Mouse (Mus musculus) CH12.LX (cell line): ENCODE results near the gene Plbd2. TPM values are rescaled to one million over a fixed set of nuclear protein-coding genes. Genes with fewer than 3 reads are reported as not detected.

Experiments
- DNase-seq: peaks from one replicate; pipeline ENCODE4 v3.0.0-alpha.2; 2013; ENCODE audit errors: extremely low read depth
- H3K27ac ChIP-seq: 2 replicates; pipeline ENCODE4 v1.5.1; 2012; ENCODE audit warnings: low read depth, mild to moderate bottlenecking, control low read depth, moderate library complexity; ENCODE audit not compliant: insufficient read depth
- H3K27me3 ChIP-seq: replicated peaks from 2 replicates; pipeline ENCODE3; 2012; ENCODE audit warnings: inconsistent platforms
- H3K36me3 ChIP-seq, 2 experiments: replicated peaks in 1 of 2; 2 replicates each; pipeline versions ENCODE3 to v1.6.1; 2012; ENCODE audit warnings: inconsistent platforms in 1 of 2, low read length in 1 of 2, mild to moderate bottlenecking in 1 of 2, mixed read lengths in 1 of 2, moderate library complexity in 1 of 2; ENCODE audit not compliant: control insufficient read depth in 1 of 2, insufficient read depth in 1 of 2
- H3K4me1 ChIP-seq, 2 experiments: 2 replicates each; pipeline ENCODE4 v1.6.1; 2012; ENCODE audit warnings: inconsistent platforms in 1 of 2, moderate library complexity in 1 of 2; ENCODE audit not compliant: insufficient read depth in 2 of 2, control insufficient read depth in 1 of 2
- H3K4me2 ChIP-seq: 2 replicates; pipeline ENCODE4 v1.6.1; 2012; ENCODE audit warnings: low read depth, mild to moderate bottlenecking, control low read depth; ENCODE audit not compliant: poor library complexity, insufficient read depth, severe bottlenecking
- H3K4me3 ChIP-seq, 3 experiments: fragments of 150-350 bp in 1 of 3; sonication (generic) in 1 of 3; replicated peaks in 1 of 3; 2 replicates each; pipeline versions ENCODE3 to v1.5.1; 2011 to 2012; ENCODE audit warnings: low read depth in 2 of 3, low read length in 2 of 3, mild to moderate bottlenecking in 2 of 3, moderate library complexity in 2 of 3, control low read depth in 1 of 3, improper control_type of control experiment in 1 of 3, inconsistent platforms in 1 of 3, mixed read lengths in 1 of 3; ENCODE audit not compliant: poor library complexity in 1 of 3
- H3K79me2 ChIP-seq: replicated peaks from 2 replicates; pipeline ENCODE4 v1.6.1; 2012; ENCODE audit warnings: mild to moderate bottlenecking, moderate library complexity; ENCODE audit not compliant: control insufficient read depth, poor library complexity, insufficient read depth, severe bottlenecking; ENCODE audit errors: extremely low read depth
- H3K9ac ChIP-seq: 2 replicates; pipeline ENCODE4 v1.6.1; 2012; ENCODE audit warnings: low read depth, mild to moderate bottlenecking, control low read depth, moderate library complexity; ENCODE audit not compliant: insufficient read depth
- H3K9me3 ChIP-seq: replicated peaks from 2 replicates; pipeline ENCODE3; 2012; ENCODE audit warnings: low read length, inconsistent platforms, mixed read lengths
- BHLHE40 ChIP-seq: IDR thresholded peaks from 2 replicates; pipeline ENCODE4 v1.6.1; 2011; ENCODE audit warnings: mild to moderate bottlenecking, low read depth, low read length, improper control_type of control experiment
- CHD1 ChIP-seq: IDR thresholded peaks from 2 replicates; pipeline ENCODE4 v1.6.1; 2012; ENCODE audit warnings: low read depth, low read length, improper control_type of control experiment, inconsistent platforms
- ELF1 ChIP-seq: IDR thresholded peaks from 2 replicates; pipeline ENCODE4 v1.6.1; 2014; ENCODE audit warnings: low read depth, mild to moderate bottlenecking, inconsistent platforms, low read length, improper control_type of control experiment
- ETS1 ChIP-seq: conservative IDR thresholded peaks from 2 replicates; pipeline ENCODE4 v1.6.1; 2012; ENCODE audit warnings: low read depth, mild to moderate bottlenecking, inconsistent platforms, low read length, improper control_type of control experiment, moderate library complexity
- GABPA ChIP-seq: IDR thresholded peaks from 2 replicates; pipeline ENCODE4 v1.6.1; 2012; ENCODE audit warnings: low read depth, low read length, improper control_type of control experiment, inconsistent platforms; ENCODE audit not compliant: insufficient replicate concordance
- HCFC1 ChIP-seq: IDR thresholded peaks from 2 replicates; pipeline ENCODE4 v1.6.1; 2012; ENCODE audit warnings: low read depth, mild to moderate bottlenecking, inconsistent platforms, low read length, improper control_type of control experiment
- MAZ ChIP-seq: IDR thresholded peaks from 2 replicates; pipeline ENCODE4 v1.6.1; 2012; ENCODE audit warnings: low read depth, mild to moderate bottlenecking, inconsistent platforms, low read length, improper control_type of control experiment, moderate library complexity
- MEF2A ChIP-seq: IDR thresholded peaks from 2 replicates; pipeline ENCODE4 v1.6.1; 2014; ENCODE audit warnings: low read depth, mild to moderate bottlenecking, inconsistent platforms, low read length, improper control_type of control experiment, borderline replicate concordance
- NRF1 ChIP-seq: IDR thresholded peaks from 2 replicates; pipeline ENCODE4 v1.6.1; 2014; ENCODE audit warnings: low read depth, mild to moderate bottlenecking, inconsistent platforms, low read length, improper control_type of control experiment, moderate library complexity
- SIN3A ChIP-seq: IDR thresholded peaks from 2 replicates; pipeline ENCODE4 v1.6.1; 2012; ENCODE audit warnings: low read length, improper control_type of control experiment, inconsistent platforms
- UBTF ChIP-seq: IDR thresholded peaks from 2 replicates; pipeline ENCODE4 v1.6.1; 2012; ENCODE audit warnings: low read depth, mild to moderate bottlenecking, inconsistent platforms, low read length, improper control_type of control experiment, moderate library complexity
- USF2 ChIP-seq: conservative IDR thresholded peaks from 2 replicates; pipeline ENCODE4 v1.6.1; 2011; ENCODE audit warnings: low read depth, low read length, improper control_type of control experiment
- ZKSCAN1 ChIP-seq: IDR thresholded peaks from 2 replicates; pipeline ENCODE4 v1.6.1; 2012; ENCODE audit warnings: low read depth, inconsistent platforms, low read length, improper control_type of control experiment, borderline replicate concordance
- ZNF384 ChIP-seq: IDR thresholded peaks from 2 replicates; pipeline ENCODE4 v1.6.1; 2012; ENCODE audit warnings: low read depth, low read length, improper control_type of control experiment, inconsistent platforms
- dilution Hi-C: fragments of 300-500 bp; cut with MboI; formaldehyde crosslinking; loops from 2 replicates; pipeline ENCODE4 v1.14.3; 2020; ENCODE audit warnings: low sequenced_read_pairs; ENCODE audit not compliant: extremely low pct_unique_long_range_greater_than_20kb, extremely low pct_ligation_motif_present
- in situ Hi-C: fragments of 300-500 bp; cut with MboI; formaldehyde crosslinking; loops from 3 replicates; pipeline ENCODE4 v1.14.3; 2019; ENCODE audit warnings: low sequenced_read_pairs, low pct_ligation_motif_present, low pct_unique_long_range_greater_than_20kb, mixed read lengths
- polyA plus RNA-seq: library from polyadenylated mRNA; unstranded; fragments of >175 nt; gene quantifications from 2 replicates; pipeline ENCODE4 v1.2.1, GENCODE M21; 2012; ENCODE audit warnings: low read depth; ENCODE audit not compliant: insufficient read length
- total RNA-seq, 2 experiments: library from RNA; depleted of rRNA; stranded (reverse); fragments of 300-350 nt in 1 of 2; fragments of >200 nt in 1 of 2; gene quantifications; 2 replicates each; pipeline ENCODE4 v1.2.3; 2012 to 2014

Plbd2 gene
- total and polyA plus RNA-seq, 3 experiments = 9.0 to 28.8 (median 21.3) TPM

GRCm38 (mm10) chr5:120531631-120532030 lies 28.2 kb upstream of the Plbd2 start:
- Histone ChIP-seq H3K9ac (no peak overlapping the region), H3K79me2 (no peaks in the 10 kb centered on the region), H3K27me3 (no peaks in the 10 kb centered on the region), H3K27ac (no peak overlapping the region), H3K4me3 (no peak overlapping the region), H3K4me2 (no peak overlapping the region), H3K9me3 (peaks cover 3% of the 10 kb centered on the region), H3K36me3 (peaks cover 3 to 70% of the 10 kb centered on the region in 2 experiments), H3K4me1 (peaks cover 6 to 18% of the 10 kb centered on the region in 2 experiments)
- no peak for DNase-seq
- dilution Hi-C loops (no loop called here), in situ Hi-C loops (no loop called here)
- TF ChIP-seq MAZ = no peak
- no peak for TF ChIP-seq ETS1
- no peak for TF ChIP-seq MEF2A
- TF ChIP-seq ELF1 = no peak
- TF ChIP-seq GABPA = no peak
- TF ChIP-seq SIN3A = no peak
- TF ChIP-seq ZNF384 = no peak
- TF ChIP-seq CHD1 = no peak

- no peak for DNase-seq
- dilution Hi-C loops (no loop called here), in situ Hi-C loops (no loop called here)
- H3K9me3 ChIP-seq = peaks cover 6% of the 10 kb centered on the region
- no peak overlapping the region for H3K4me2 ChIP-seq
- no peak overlapping the region for H3K4me3 ChIP-seq
- peaks cover 11 to 74% of the 10 kb centered on the region in 2 experiments for H3K36me3 ChIP-seq
- no peak for TF ChIP-seq NRF1
- no peak for TF ChIP-seq BHLHE40
- no peak for TF ChIP-seq ZKSCAN1
- no peak for TF ChIP-seq HCFC1
- no peak for TF ChIP-seq MEF2A
- TF ChIP-seq UBTF = no peak
- TF ChIP-seq USF2 = no peak
- TF ChIP-seq CHD1 = no peak
- TF ChIP-seq ZNF384 = no peak
- no peak overlapping the region for H3K27ac ChIP-seq
- no peak overlapping the region for H3K9ac ChIP-seq
- H3K79me2 ChIP-seq = no peaks in the 10 kb centered on the region
- H3K4me1 ChIP-seq = peaks cover 6 to 20% of the 10 kb centered on the region in 2 experiments
- H3K27me3 ChIP-seq = no peaks in the 10 kb centered on the region
Observed at GRCm38 (mm10) chr5:120527296-120527964, 24.0 kb upstream of the Plbd2 start.
